Mouse (Mus musculus) ES-Bruce4 (cell line): Measurements from ENCODE around the gene Gm20532.

ENCODE experiments used
- CTCF ChIP-seq: IDR thresholded peaks from one replicate; pipeline ENCODE4 v1.8.1; 2011; ENCODE audit warnings: low read depth, low read length
- POLR2A ChIP-seq: IDR thresholded peaks from one replicate; pipeline ENCODE4 v1.8.1; 2011; ENCODE audit warnings: low read length; ENCODE audit not compliant: insufficient read depth

DNA sequence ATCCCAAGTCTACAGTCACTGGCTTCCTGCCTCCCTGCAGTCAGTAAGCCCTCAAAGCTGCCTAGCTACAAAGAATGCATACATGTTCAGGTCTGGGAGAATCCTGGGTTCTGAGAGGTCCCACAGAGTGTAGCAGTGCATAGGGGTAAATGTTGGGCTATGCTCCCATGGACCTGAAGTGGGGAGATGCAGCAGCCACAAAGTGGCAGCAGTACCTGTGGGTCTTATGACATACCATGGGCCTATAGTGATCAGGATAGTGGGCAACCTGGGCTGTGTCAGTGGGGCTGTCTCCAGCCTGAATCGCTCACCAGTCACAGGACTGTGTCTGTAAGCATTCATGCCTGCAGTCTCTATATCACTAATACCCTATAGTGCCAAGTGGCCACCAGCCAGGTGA is 6.7 kb upstream of the Gm20532 start, which contains the start of gene Egfl7:
- TF ChIP-seq POLR2A (no peak), CTCF (no peak)
